Mouse (Mus musculus) central nervous system, embryonic 18 days (tissue): Measurements from ENCODE around the gene Olfr1371. TPM values are rescaled to one million over a fixed set of nuclear protein-coding genes. Genes with fewer than 3 reads are reported as not detected.

Source experiments
- polyA plus RNA-seq: library from polyadenylated mRNA; depleted of rRNA; stranded (reverse); fragments of >200 nt; gene quantifications from 2 replicates; pipeline ENCODE4 v1.2.3, GENCODE M21; 2012; rRNA removed

Olfr1371 gene
- not detected in 2 replicates for polyA plus RNA-seq

DNA sequence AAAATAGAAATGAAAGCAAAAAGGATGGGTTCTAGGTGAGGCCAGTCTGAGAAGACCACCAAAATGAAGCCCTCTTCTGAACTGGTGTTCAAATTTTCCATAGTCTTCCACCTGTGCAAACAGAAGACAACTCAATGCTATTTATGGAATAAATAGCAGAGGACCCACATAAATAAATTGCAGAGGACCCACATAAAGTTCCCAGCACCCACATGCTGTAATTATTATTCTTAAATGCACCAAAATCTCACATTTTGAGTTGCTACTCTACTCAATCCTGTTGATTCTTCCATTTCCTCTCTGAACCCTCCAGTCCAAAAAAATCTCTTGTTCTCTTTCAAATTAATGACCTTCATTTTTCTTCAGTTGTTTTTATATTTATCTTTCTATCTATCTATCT is at the start of gene Olfr1371:
TSS of gene Olfr1371 (minus strand) at position 101 of the 400 bp plus-strand sequence.

DNA sequence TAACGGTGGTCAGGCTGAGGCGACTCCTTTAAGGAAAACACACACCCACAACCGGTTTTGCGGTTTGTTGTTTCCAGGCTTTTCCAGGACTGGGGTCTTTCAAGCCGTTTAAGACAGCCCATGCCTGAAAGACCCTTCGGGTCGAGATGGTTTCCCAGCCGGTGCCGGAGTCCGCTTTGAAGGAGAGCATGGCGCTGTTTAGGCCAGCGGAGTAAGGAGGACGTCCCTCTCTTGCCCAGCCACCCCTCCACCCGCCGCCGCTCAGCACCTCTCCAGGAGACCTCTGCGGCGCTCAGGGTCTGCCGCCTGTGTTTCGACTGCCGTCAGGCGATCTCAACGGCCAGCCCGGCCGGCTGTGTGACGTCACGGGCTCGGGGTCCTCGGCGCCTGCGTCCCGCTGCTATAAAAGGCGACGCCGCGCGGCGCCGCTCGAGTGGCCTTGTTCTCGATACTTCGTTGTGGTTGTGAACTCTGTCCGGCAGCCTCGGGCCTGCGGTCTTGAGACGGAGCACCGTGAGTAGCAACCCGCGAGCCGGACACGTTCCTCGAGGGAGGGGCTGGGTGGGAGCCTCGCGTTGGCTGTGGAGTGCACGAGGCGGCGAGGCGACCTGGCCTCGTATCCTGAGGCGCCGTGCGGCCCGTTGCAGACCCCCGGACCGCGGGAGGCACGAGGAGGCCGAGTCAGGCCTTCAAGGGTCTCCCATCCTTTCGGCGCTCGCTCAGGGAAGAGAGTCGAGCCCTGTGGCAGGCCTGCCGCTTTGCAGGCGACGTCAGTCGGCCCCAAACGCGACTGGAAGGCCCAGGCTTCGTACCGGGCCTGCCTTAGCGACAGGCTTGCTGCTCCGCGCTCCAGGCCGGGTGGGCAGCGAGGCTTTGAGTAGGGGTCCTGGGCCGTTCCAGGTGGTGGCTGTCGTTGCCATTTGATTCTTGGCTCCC is 18.1 kb upstream of the Olfr1371 start, which contains the start of gene Skp1a:
TSS of gene Skp1a (plus strand) at position 390 of the 936 bp plus-strand sequence.

Other genes starting within 250 kb of the Olfr1371 start
- 48.3 and 52.5 TPM in 2 replicates for gene Cdkn2aipnl, start 246.3 kb downstream of the Olfr1371 start, polyA plus RNA-seq
- 235 and 244 TPM in 2 replicates for gene Ube2b, start 213.2 kb downstream of the Olfr1371 start, polyA plus RNA-seq
- 21.0 and 22.6 TPM in 2 replicates for gene Cdkl3, start 209.8 kb downstream of the Olfr1371 start, polyA plus RNA-seq
- 120 and 123 TPM in 2 replicates for gene Ppp2ca, start 115.3 kb downstream of the Olfr1371 start, polyA plus RNA-seq
- gene Olfr1373, start 68.5 kb downstream of the Olfr1371 start, polyA plus RNA-seq, result not detected in 2 replicates
- 327 and 336 TPM in 2 replicates for gene Skp1a, start 18.0 kb upstream of the Olfr1371 start, polyA plus RNA-seq
- 6.5 and 7.3 TPM in 2 replicates for gene Tcf7, start 69.0 kb upstream of the Olfr1371 start, polyA plus RNA-seq
- gene Vdac1, start 146.9 kb upstream of the Olfr1371 start, polyA plus RNA-seq, result 233 and 238 TPM in 2 replicates
- gene 9530068E07Rik, start 182.4 kb upstream of the Olfr1371 start, polyA plus RNA-seq, result 84.7 and 89.1 TPM in 2 replicates